Mouse (Mus musculus): ENCODE results near the gene Cep135. TPM values are rescaled to one million over a fixed set of nuclear protein-coding genes. Genes with fewer than 3 reads are reported as not detected.

Cep135 gene
- total and polyA plus RNA-seq, 2 experiments, result 0.62 to 3.0 TPM

DNA sequence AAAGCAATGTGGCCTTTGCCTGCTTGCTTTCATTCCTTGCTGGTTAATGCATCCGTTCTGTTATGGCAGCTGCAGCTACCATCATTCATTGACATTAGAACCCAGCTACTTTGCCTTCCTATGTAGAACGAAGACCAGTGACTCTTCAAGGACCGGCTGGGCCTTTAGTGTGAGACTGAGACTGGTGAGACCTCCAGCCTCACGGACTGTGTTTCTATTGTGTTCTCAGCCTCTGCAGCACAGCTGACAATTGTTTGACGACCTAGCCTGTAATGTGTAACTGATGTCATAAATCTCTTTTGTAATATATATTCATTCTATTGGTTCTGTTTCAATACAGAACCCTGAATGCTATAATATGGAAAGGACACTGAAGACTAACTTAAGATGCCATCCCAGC lies 102.8 kb downstream of the Cep135 start:
- Histone ChIP-seq H3K9ac (ENCODE audit: low read depth, low read length) (no peak overlapping the region), H3K4me3 (ENCODE audit: insufficient read depth, low read depth, low read length) (no peak overlapping the region), H3K79me2 (ENCODE audit: control insufficient read depth, insufficient read depth, low read length) (no peaks in the 10 kb centered on the region), H3K27ac (replicated peaks; ENCODE audit: insufficient read depth, low read depth, low read length) (no peak overlapping the region), H3K36me3 (ENCODE audit: control insufficient read depth, insufficient read depth, low read length) (no peaks in the 10 kb centered on the region), H3K4me1 (ENCODE audit: control insufficient read depth, insufficient read depth, low read length) (no peaks in the 10 kb centered on the region), H3K27me3 (ENCODE audit: control insufficient read depth, insufficient read depth, low read length) (no peaks in the 10 kb centered on the region)
- TF ChIP-seq POLR2A (IDR thresholded peaks at IDR 0.05; ENCODE audit: extremely low read depth, insufficient read depth, low read length) (no peak), CTCF (IDR thresholded peaks at IDR 0.05; ENCODE audit: low read depth, low read length) (no peak)
- WGBS, result 90% methylated on average over 5 of the region's 5 CpGs
- DNase-seq (ENCODE audit: extremely low read depth, low read depth, low spot score), result no peak

- no peak overlapping the region for H3K27ac ChIP-seq (replicated peaks; ENCODE audit: insufficient read depth, low read depth, low read length)
- 86% methylated on average over 12 of the region's 12 CpGs for WGBS
- no peaks in the 10 kb centered on the region for H3K79me2 ChIP-seq (ENCODE audit: control insufficient read depth, insufficient read depth, low read length)
- no peak overlapping the region for H3K9ac ChIP-seq (ENCODE audit: low read depth, low read length)
- no peaks in the 10 kb centered on the region for H3K36me3 ChIP-seq (ENCODE audit: control insufficient read depth, insufficient read depth, low read length)
- no peak overlapping the region for H3K4me3 ChIP-seq (ENCODE audit: insufficient read depth, low read depth, low read length)
- no peak for DNase-seq (ENCODE audit: extremely low read depth, low read depth, low spot score)
- no peaks in the 10 kb centered on the region for H3K27me3 ChIP-seq (ENCODE audit: control insufficient read depth, insufficient read depth, low read length)
- TF ChIP-seq CTCF (IDR thresholded peaks at IDR 0.05; ENCODE audit: low read depth, low read length) (no peak), POLR2A (IDR thresholded peaks at IDR 0.05; ENCODE audit: extremely low read depth, insufficient read depth, low read length) (no peak)
- H3K4me1 ChIP-seq (ENCODE audit: control insufficient read depth, insufficient read depth, low read length), result no peaks in the 10 kb centered on the region
Observed at GRCm38 (mm10) chr5:76691706-76692424, 103.4 kb downstream of the Cep135 start.

Other genes with a start within 250 kb of the Cep135 start
- gene Nmu, start 224.9 kb upstream of the Cep135 start, total RNA-seq (2014; rRNA removed), result not detected in 2 replicates
- not detected in 2 replicates for gene Nmu, start 224.9 kb upstream of the Cep135 start, polyA plus RNA-seq (2012; rRNA removed)
- gene Gm7271, start 104.7 kb upstream of the Cep135 start, total RNA-seq (2014; rRNA removed), result not detected in 2 replicates
- not detected in 2 replicates for gene Gm7271, start 104.7 kb upstream of the Cep135 start, polyA plus RNA-seq (2012; rRNA removed)
- gene Exoc1, start 59.4 kb upstream of the Cep135 start, total RNA-seq (2014; rRNA removed), result 14.7 and 14.8 TPM in 2 replicates
- gene Exoc1, start 59.4 kb upstream of the Cep135 start, polyA plus RNA-seq (2012; rRNA removed), result 6.6 and 7.2 TPM in 2 replicates
- under 0.01 and 0.07 TPM in 2 replicates for gene C530008M17Rik, start 67.8 kb downstream of the Cep135 start, total RNA-seq (2014; rRNA removed)
- gene C530008M17Rik, start 67.8 kb downstream of the Cep135 start, polyA plus RNA-seq (2012; rRNA removed), result 0.01 and 0.02 TPM in 2 replicates